Mouse (Mus musculus): ENCODE data around the gene Smox.
"Not testable (repeated sequence)": the region's sequence is repeated elsewhere in the genome, so short reads cannot be mapped to it uniquely, and the experiment has no call there.

Gene Smox

GRCm38 (mm10) chr2:131491196-131491595 is at the start of gene Smox:
Smox (plus strand) TSS chr2:131491496.
- DNase-seq (ENCODE audit: low spot score): no peak

DNA sequence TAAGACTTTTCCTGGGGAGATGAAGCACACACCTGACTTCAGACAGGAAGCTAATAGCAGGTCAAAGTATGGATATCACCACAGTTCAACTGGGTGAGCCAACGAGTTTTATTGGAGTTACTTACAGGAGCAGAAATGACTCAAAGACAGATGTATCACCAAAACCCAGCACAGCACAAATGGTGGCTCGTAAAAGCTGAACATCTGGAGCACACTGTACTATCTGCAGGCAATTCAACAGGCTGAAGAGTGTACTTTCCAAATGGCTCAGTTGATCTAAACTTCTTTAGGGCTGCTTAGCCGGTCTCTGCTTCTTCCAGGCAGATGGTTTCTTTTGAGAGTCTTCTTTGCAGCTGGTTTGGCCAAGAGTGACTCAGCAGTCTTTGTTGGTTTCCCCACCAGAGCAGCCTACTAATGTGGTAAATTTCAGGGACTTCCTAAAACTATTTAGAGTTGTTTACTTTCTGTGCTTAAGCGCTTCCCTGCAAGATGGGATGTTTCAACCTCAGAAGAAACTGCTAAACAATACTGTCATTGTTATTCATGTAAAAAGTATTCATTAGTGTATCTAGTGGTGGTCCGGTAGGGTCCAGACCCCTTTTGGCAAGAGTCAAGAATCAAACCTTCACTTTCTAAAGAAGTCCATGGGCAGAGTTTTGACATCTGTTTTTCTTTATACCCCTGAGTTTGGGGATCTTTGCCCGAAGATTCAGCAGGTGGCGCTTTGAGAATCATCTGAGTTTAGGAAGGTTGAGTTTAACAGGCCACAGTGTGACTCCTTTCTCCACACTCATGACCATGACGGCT is 48.0 kb upstream of the Smox start:
- DNase-seq (ENCODE audit: low spot score): no peak

GRCm38 (mm10) chr2:131443891-131444190 is 47.5 kb upstream of the Smox start:
- no peak for DNase-seq (ENCODE audit: low spot score)

DNA sequence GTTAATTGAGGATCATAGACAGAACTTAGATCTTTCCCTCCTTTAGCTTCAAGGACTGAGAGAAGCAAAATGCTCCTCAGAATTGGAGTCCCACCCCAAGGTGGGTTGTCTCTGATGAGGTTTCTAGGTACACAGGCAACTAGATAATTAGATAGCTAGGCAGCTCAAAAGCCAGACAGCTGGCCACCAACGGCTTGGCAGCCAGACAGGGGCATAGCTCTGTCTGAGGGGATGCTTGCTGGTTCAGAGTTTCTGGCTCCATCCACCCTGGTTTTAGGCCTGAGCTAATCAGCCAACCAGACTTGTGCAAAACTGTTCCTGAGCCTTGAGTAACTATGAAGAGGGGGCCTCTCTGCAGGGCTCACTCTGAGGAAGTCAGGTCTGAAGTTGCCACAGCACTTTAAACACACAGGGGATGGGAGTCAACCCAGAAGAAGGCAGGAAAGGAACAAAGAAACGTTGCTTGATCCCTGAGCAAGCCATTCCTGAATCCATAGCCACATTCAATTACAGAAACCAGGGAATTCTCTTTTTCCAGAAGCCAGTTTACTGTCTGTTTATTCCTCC is 44.8 kb upstream of the Smox start:
- no peak for DNase-seq (ENCODE audit: low spot score)

DNA sequence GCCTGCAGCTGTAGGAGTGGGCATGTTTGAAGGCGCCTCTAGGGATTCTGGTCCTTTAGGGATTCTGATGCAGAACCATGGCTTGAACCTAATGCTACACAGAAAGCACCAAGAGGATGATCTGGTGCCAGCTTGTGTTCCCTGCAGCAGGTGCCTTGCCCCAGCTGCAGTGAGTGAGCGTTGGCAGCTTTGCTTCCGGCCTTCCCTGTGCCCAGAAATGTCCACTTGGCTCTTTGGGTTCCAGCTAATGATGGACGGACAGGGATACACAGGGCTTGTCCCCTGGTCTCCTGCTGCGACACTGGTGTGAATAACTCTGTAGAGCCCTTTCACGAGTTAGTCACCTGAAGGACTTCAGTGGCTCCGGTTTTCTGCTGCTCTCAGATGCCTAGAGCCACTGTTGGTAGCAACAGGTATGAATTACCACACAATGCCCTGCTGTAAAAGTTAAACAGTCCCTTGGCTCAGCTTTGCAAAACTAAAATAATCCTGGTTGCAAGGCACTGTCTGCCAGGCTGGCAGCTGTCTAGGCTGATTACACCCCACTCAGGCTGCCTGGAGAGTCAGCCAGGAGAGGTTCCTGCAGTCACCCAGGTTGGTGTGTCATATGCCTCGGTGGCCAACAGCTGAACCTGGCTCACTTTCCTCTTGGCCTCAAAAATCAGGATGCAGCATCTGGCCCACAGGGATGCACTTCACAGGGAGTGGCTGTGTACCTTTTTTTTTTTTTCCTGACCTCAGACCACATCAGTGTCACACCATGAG is 43.5 kb upstream of the Smox start:
- no peak for DNase-seq (ENCODE audit: low spot score)

DNA sequence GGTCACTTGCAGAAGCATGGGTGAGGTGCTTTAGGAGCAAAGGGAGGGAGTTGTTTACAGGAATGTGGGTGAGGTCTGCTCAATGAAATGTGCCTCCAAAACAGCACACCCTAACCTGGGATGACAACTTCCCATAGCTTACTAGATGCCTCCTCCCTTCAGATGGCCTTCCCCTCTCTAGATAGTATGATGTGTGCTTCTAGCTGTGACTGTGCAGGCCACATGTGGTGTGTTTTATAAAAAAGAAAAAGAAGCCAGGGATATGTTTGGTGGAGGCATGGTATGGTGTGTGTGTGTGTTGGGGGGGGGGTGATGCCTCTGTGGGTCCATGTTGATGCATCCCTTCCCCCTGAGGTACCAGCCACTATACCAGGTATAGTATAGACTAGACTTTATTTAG is 42.9 kb upstream of the Smox start:
- DNase-seq (ENCODE audit: low spot score): no peak

DNA sequence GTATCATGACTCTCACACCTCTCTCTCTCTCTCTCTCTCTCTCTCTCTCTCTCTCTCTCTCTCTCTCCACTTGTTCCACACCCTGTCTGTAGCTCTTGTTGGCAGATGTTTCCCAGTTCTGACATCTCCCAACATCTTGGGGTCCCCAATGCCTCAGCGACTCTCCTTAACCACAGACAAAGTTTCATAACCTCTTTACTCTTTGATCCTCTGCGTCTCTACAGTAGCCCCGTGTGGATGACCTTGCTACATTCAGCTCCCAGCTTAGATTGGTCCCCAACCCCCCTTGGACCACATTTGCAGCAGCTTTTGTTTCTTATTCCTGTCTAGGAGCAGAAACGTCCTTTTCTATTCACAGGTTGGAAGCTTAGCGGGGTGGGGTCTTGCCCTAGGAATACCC is 41.6 kb upstream of the Smox start:
- DNase-seq (ENCODE audit: low spot score): no peak

DNA sequence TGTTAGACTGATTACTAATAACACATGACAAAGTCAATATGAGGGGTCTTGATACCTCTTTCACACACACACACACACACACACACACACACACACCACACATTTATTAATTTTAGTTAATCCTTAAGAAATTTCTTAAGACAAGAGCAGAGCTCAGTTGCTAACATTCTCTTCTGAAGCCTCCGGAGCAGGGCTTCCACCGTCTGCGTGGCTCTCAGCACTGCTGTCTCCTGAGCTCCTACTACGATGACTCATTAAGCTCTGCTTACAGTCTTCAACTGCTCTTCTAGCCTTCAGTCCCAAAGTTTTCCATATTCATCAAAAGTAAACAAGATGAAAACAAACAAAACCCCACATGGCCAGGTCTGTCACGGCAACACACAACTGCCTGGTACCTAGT is 40.8 kb upstream of the Smox start:
- DNase-seq (ENCODE audit: low spot score): no peak

DNA sequence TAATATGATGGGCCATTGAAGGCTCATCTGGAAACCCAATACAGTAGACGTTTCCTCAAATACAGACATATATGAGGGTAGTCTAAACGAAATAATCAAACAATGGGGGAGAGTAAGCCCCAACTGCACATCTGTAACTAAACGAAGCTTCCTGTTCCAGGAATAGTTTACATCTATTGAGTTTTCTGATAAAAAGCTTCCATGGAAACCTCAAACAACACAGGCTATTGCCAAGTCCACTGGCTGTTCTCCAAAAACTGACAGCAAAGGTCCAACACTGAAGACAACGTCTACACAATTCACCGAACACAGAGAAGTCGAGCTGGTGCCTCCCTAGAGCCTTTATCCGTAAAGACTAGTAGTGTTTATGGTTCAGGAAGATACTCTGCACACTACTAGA is 33.6 kb upstream of the Smox start:
- DNase-seq (ENCODE audit: low spot score): no peak

GRCm38 (mm10) chr2:131460946-131461682 is 30.2 kb upstream of the Smox start:
- no peak for DNase-seq (ENCODE audit: low spot score)

- no peak for DNase-seq (ENCODE audit: low spot score)
Observed at GRCm38 (mm10) chr2:131462991-131463390, 28.3 kb upstream of the Smox start.

DNA sequence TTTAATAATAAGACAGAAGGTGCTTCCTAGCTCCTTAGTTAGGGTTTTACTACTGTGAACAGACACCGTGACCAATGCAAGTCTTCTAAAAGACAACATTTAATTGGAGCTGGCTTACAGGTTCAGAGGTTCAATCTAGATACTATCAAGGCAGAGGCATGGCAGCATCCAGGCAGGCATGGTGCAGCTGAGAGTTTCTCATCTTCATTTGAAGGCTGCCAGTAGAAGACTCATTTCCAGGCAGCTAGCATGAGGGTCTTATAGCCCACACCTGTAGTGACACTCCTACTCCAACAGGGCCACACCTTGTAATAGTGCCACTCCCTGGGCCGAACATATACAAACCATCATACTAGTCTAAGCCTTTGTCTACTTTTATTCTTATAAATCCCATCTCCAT is 27.1 kb upstream of the Smox start:
- DNase-seq (ENCODE audit: low spot score): no peak

DNA sequence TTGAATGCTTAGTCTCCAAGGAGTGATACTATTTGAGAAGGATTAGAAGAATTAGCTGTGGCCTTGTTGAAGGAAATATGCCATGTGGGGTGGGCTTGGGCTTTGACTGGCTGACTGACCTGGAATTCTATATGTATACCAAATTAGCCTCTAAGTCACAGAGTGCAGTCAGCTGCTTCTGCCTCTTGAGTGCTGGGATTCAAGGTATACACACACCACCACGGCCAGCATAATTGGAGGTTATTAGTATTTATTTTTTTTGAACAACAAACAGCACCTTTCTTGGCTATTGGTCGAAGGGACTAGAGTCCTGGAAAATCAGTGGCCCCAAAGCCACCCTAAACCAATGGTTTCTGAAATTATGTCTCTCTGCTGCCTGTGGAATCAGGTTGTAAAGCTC is 24.6 kb upstream of the Smox start:
- no peak for DNase-seq (ENCODE audit: low spot score)

GRCm38 (mm10) chr2:131469916-131470315 is 21.4 kb upstream of the Smox start:
- DNase-seq (ENCODE audit: low spot score): no peak

GRCm38 (mm10) chr2:131473749-131474148 is 17.5 kb upstream of the Smox start:
- no peak for DNase-seq (ENCODE audit: low spot score)

DNA sequence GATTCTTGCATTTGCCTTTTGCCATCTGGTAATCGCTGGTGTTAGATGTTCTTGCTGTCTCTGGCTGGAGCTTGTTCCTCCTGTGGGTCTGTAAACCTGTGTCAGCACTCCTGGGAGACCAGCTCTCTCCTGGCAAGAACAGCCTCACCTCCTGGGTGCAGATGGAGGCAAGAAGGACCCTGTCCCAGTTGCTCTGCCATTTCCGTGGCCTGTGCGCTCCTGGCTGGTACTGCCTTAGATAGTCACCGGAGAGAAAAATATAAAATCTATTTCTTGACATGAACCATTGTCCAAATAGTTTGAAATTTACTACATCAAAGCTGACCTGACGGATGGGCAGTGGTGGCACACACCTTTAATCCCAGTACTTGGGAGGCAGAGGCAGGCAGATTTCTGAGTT is 14.2 kb upstream of the Smox start:
- not testable (repeated sequence) for DNase-seq (ENCODE audit: low spot score)

- DNase-seq (ENCODE audit: low spot score): no peak
Observed at GRCm38 (mm10) chr2:131477917-131478316, 13.4 kb upstream of the Smox start.

GRCm38 (mm10) chr2:131478349-131478748 is 12.9 kb upstream of the Smox start:
- DNase-seq (ENCODE audit: low spot score): no peak

GRCm38 (mm10) chr2:131478916-131479315 is 12.4 kb upstream of the Smox start:
- no peak for DNase-seq (ENCODE audit: low spot score)

- no peak for DNase-seq (ENCODE audit: low spot score)
Observed at GRCm38 (mm10) chr2:131481733-131482132, 9.6 kb upstream of the Smox start.

GRCm38 (mm10) chr2:131482478-131482877 is 8.8 kb upstream of the Smox start:
- DNase-seq (ENCODE audit: low spot score): no peak

- DNase-seq (ENCODE audit: low spot score): no peak
Observed at GRCm38 (mm10) chr2:131483562-131483961, 7.7 kb upstream of the Smox start.

GRCm38 (mm10) chr2:131484182-131484581 is 7.1 kb upstream of the Smox start:
- no peak for DNase-seq (ENCODE audit: low spot score)
